ENCODE assay signal across 19 mouse cellular contexts in genomic region chr3:88505765-88506164, GRCm38 (mm10). TPM values are rescaled to one million over a fixed set of nuclear protein-coding genes. Genes with fewer than 3 reads are reported as not detected.
DNase-seq lines count a peak whose midpoint lies in the region; ATAC-seq lines count a peak whose summit lies in the region.
"Had no signal": no experiment of that assay in that cellular context is flagged by ENCODE, and none has a peak within 500 bp of the region (broad histone marks: within the 10 kb centered on the region; RNA-seq: fewer than 3 reads in every experiment).

No protein-coding gene starts in this region.

- peaks cover 80% of the 10 kb centered on the region for H3K4me1 ChIP-seq in liver, embryonic 12.5 days
- H3K4me1 ChIP-seq in embryonic facial prominence, embryonic 15.5 days: peaks cover 76% of the 10 kb centered on the region
- peaks cover 33% of the 10 kb centered on the region for H3K4me1 ChIP-seq in stomach, embryonic 15.5 days

- WGBS in liver, embryonic 12.5 days (ENCODE audit: insufficient replicate concordance): 60% methylated on average over 7 of the region's 7 CpGs
- 15% methylated on average over 7 of the region's 7 CpGs for WGBS in embryonic facial prominence, embryonic 15.5 days
- 52% methylated on average over 7 of the region's 7 CpGs for WGBS in stomach, embryonic 15.5 days

- 0 out of 2 replicates have a peak overlapping the region, but pooled peaks have one; percentile 12 for H3K9ac ChIP-seq in liver, embryonic 12.5 days
- H3K9ac ChIP-seq in embryonic facial prominence, embryonic 15.5 days: no peak overlapping the region
- no peak overlapping the region for H3K9ac ChIP-seq in stomach, embryonic 15.5 days
- H3K9ac ChIP-seq: forebrain, postnatal 0 days; liver, embryonic 13.5 days; midbrain, embryonic 15.5 days had no signal

- no peak for ATAC-seq in liver, embryonic 12.5 days
- ATAC-seq in embryonic facial prominence, embryonic 15.5 days (ENCODE audit: insufficient number of reproducible peaks, low FRiP score, low TSS enrichment, low read depth): peak; percentile 30
- no peak for ATAC-seq in stomach, embryonic 15.5 days (ENCODE audit: insufficient read depth, low FRiP score, low read depth)
- ATAC-seq: forebrain, postnatal 0 days; midbrain, embryonic 15.5 days had no signal

- no peak overlapping the region for H3K4me2 ChIP-seq in liver, embryonic 12.5 days
- peak overlapping the region; percentile 27 for H3K4me2 ChIP-seq in embryonic facial prominence, embryonic 15.5 days (replicated peaks)
- H3K4me2 ChIP-seq in stomach, embryonic 15.5 days: no peak overlapping the region
- H3K4me2 ChIP-seq: liver, embryonic 13.5 days; midbrain, embryonic 15.5 days had no signal

- H3K9me3 ChIP-seq in liver, embryonic 12.5 days (replicated peaks): no peaks in the 10 kb centered on the region
- no peaks in the 10 kb centered on the region for H3K9me3 ChIP-seq in embryonic facial prominence, embryonic 15.5 days (replicated peaks)
- H3K9me3 ChIP-seq in stomach, embryonic 15.5 days: no peaks in the 10 kb centered on the region
- H3K9me3 ChIP-seq: heart, embryonic 10.5 days; liver, embryonic 13.5 days; midbrain, embryonic 15.5 days had no signal

- H3K36me3 ChIP-seq in liver, embryonic 12.5 days: peaks cover 3% of the 10 kb centered on the region; the same call in 1 of the 2 replicates
- H3K36me3 ChIP-seq in embryonic facial prominence, embryonic 15.5 days: no peaks in the 10 kb centered on the region
- no peaks in the 10 kb centered on the region for H3K36me3 ChIP-seq in stomach, embryonic 15.5 days
- H3K36me3 ChIP-seq: heart, embryonic 10.5 days; liver, embryonic 13.5 days; midbrain, embryonic 15.5 days had no signal

- no peak overlapping the region for H3K4me3 ChIP-seq in liver, embryonic 12.5 days
- no peak overlapping the region for H3K4me3 ChIP-seq in embryonic facial prominence, embryonic 15.5 days (replicated peaks)
- H3K4me3 ChIP-seq in stomach, embryonic 15.5 days (replicated peaks): no peak overlapping the region
- H3K4me3 ChIP-seq: erythroblast, embryonic 14.5 days; heart, embryonic 10.5 days; left cerebral cortex, adult 2 months; liver, embryonic 13.5 days; midbrain, embryonic 15.5 days had no signal

- H3K27ac ChIP-seq in liver, embryonic 12.5 days: no peak overlapping the region
- peak overlapping the region; percentile 97 for H3K27ac ChIP-seq in embryonic facial prominence, embryonic 15.5 days (replicated peaks)
- peak overlapping the region; percentile 12; the same call in 1 of the 2 replicates for H3K27ac ChIP-seq in stomach, embryonic 15.5 days
- H3K27ac ChIP-seq: heart, embryonic 10.5 days; left cerebral cortex, adult 2 months; liver, embryonic 13.5 days; midbrain, embryonic 15.5 days had no signal

- no peak for DNase-seq in liver
- peak; percentile 73 for DNase-seq in R1 (ENCODE audit: low read depth, low spot score)
- no peak for DNase-seq in layer of hippocampus, postnatal 10 days (ENCODE audit: low spot score in 2 of 2)
- no peak for DNase-seq in adrenal gland, postnatal 14 days
- DNase-seq: cerebellum, adult 18-20 months; forebrain, postnatal 0 days; gastrocnemius, postnatal 14 days; heart, postnatal 14 days; kidney, adult 2 months; liver, embryonic 13.5 days; thymus, adult 18-20 months had no signal

- H3K27me3 ChIP-seq in liver, embryonic 12.5 days (replicated peaks): no peaks in the 10 kb centered on the region
- H3K27me3 ChIP-seq in embryonic facial prominence, embryonic 15.5 days: no peaks in the 10 kb centered on the region
- H3K27me3 ChIP-seq in stomach, embryonic 15.5 days (replicated peaks): no peaks in the 10 kb centered on the region
- H3K27me3 ChIP-seq: liver, embryonic 13.5 days had no signal

RNA-seq across cellular contexts. Expression of gene Lmna, which starts 4.0 kb away (rescaled TPM):
- 189 TPM in 2 replicates for polyA plus RNA-seq in liver, embryonic 12.5 days (2016; fragmentation: Nextera tagmentation; extraction: Ambion mirVana)
- polyA plus RNA-seq in embryonic facial prominence, embryonic 15.5 days (2015; fragmentation: Nextera tagmentation; extraction: Ambion mirVana): 625 and 678 TPM in 2 replicates
- polyA plus RNA-seq in stomach, embryonic 15.5 days (2015; fragmentation: Nextera tagmentation; extraction: Ambion mirVana): 179 and 214 TPM in 2 replicates
- total RNA-seq in layer of hippocampus, postnatal 10 days (2021): 10 to 100 TPM; 46.2 to 50.5 TPM
- total RNA-seq in adrenal gland, postnatal 14 days (2021): 97.6 and 99.3 TPM in 2 replicates

RNA-seq across cellular contexts. Expression of gene Mex3a, which starts 26.4 kb away (rescaled TPM):
- polyA plus RNA-seq in liver, embryonic 12.5 days (2016; fragmentation: Nextera tagmentation; extraction: Ambion mirVana): 2.8 and 3.1 TPM in 2 replicates
- 22.5 and 22.8 TPM in 2 replicates for polyA plus RNA-seq in embryonic facial prominence, embryonic 15.5 days (2015; fragmentation: Nextera tagmentation; extraction: Ambion mirVana)
- polyA plus RNA-seq in stomach, embryonic 15.5 days (2015; fragmentation: Nextera tagmentation; extraction: Ambion mirVana): 11.9 and 12.1 TPM in 2 replicates
- total RNA-seq in layer of hippocampus, postnatal 10 days (2021): 10 to 100 TPM; 17.0 to 18.5 TPM
- total RNA-seq in adrenal gland, postnatal 14 days (2021): 4.2 and 4.4 TPM in 2 replicates

RNA-seq across cellular contexts. Expression of gene Rab25, which starts 42.3 kb away (rescaled TPM):
- polyA plus RNA-seq in liver, embryonic 12.5 days (2016; fragmentation: Nextera tagmentation; extraction: Ambion mirVana): 0.70 TPM in 1 of 2 replicates, not detected in the other
- 96.3 and 107 TPM in 2 replicates for polyA plus RNA-seq in embryonic facial prominence, embryonic 15.5 days (2015; fragmentation: Nextera tagmentation; extraction: Ambion mirVana)
- polyA plus RNA-seq in stomach, embryonic 15.5 days (2015; fragmentation: Nextera tagmentation; extraction: Ambion mirVana): 86.9 and 90.6 TPM in 2 replicates
- total RNA-seq in layer of hippocampus, postnatal 10 days (2021): not detected
- total RNA-seq in adrenal gland, postnatal 14 days (2021): not detected in 2 replicates
- total RNA-seq: common myeloid progenitor, adult 5-6 weeks; forebrain, postnatal 0 days; gastrocnemius, postnatal 14 days; left cerebral cortex, adult 2 months had no signal
- polyA plus RNA-seq: erythroblast, embryonic 14.5 days; forebrain, postnatal 0 days had no signal

RNA-seq across cellular contexts. Expression of gene Sema4a, which starts 44.8 kb away (rescaled TPM):
- 14.4 and 17.6 TPM in 2 replicates for polyA plus RNA-seq in liver, embryonic 12.5 days (2016; fragmentation: Nextera tagmentation; extraction: Ambion mirVana)
- polyA plus RNA-seq in embryonic facial prominence, embryonic 15.5 days (2015; fragmentation: Nextera tagmentation; extraction: Ambion mirVana): 18.5 and 21.9 TPM in 2 replicates
- 22.3 and 25.1 TPM in 2 replicates for polyA plus RNA-seq in stomach, embryonic 15.5 days (2015; fragmentation: Nextera tagmentation; extraction: Ambion mirVana)
- total RNA-seq in layer of hippocampus, postnatal 10 days (2021): 10 to 100 TPM; 39.6 to 42.8 TPM
- 11.0 and 11.5 TPM in 2 replicates for total RNA-seq in adrenal gland, postnatal 14 days (2021)

RNA-seq across cellular contexts. Expression of gene Lamtor2, which starts 47.1 kb away (rescaled TPM):
- polyA plus RNA-seq in liver, embryonic 12.5 days (2016; fragmentation: Nextera tagmentation; extraction: Ambion mirVana): 101 and 102 TPM in 2 replicates
- polyA plus RNA-seq in embryonic facial prominence, embryonic 15.5 days (2015; fragmentation: Nextera tagmentation; extraction: Ambion mirVana): 183 and 199 TPM in 2 replicates
- polyA plus RNA-seq in stomach, embryonic 15.5 days (2015; fragmentation: Nextera tagmentation; extraction: Ambion mirVana): 193 and 198 TPM in 2 replicates
- total RNA-seq in layer of hippocampus, postnatal 10 days (2021): 100 to 1,000 TPM; 117 to 126 TPM
- 133 and 138 TPM in 2 replicates for total RNA-seq in adrenal gland, postnatal 14 days (2021)

Comparison
In these comparisons a context has a peak if more than half of its experiments do, and no peak if none do; other contexts are left out.
1. RNA of gene Rab25, which starts 42.3 kb away (polyA plus RNA-seq): 96.3 to 107 TPM in embryonic facial prominence, embryonic 15.5 days and 86.9 to 90.6 TPM in stomach, embryonic 15.5 days; 0.70 TPM in liver, embryonic 12.5 days; every median in the first group is over 10 times any median in the second.